Mouse (Mus musculus): ENCODE measurements around the gene Plin5.
A peak's percentile ranks its signal among the peaks of the same experiment; 100 is the strongest.
"Not testable (repeated sequence)": the region's sequence is repeated elsewhere in the genome, so short reads cannot be mapped to it uniquely, and the experiment has no call there.

Gene Plin5

DNA sequence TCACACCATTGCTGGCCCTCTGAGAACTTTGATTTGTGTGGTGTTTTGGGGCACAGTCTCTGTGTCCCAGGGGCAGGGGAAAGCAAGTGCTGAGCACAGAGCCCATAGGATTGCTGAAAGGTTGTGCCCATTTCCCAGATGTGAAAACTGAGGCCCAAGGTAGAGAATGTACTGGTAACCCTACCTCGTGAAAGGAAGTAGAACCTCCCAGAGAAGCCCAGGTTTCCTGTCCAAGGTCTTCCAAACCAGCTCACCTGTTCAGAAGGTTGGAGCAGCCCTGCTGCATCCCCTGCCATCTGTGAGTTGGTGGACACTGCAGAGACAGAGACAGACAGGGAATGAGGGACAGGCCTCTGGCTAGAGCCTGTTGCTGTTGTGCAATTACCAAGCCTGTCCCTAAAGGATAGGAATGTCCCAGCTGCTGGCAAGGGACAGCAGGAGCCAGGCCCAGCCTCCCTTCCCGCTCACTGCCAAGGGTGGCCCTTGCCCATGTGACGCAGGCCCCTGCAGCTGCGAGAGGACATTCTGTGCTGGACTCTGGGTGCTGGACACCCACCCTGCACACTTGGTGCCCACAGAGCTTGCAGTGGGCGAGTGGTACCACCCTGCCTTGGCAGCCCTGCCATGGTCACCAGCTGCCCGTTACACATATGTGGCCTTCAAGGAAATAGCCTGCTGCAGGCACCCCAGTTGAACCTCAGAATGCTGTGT is 8.9 kb downstream of the Plin5 start:
- DNase-seq (ENCODE audit: extremely low spot score, low spot score) = no peak

DNA sequence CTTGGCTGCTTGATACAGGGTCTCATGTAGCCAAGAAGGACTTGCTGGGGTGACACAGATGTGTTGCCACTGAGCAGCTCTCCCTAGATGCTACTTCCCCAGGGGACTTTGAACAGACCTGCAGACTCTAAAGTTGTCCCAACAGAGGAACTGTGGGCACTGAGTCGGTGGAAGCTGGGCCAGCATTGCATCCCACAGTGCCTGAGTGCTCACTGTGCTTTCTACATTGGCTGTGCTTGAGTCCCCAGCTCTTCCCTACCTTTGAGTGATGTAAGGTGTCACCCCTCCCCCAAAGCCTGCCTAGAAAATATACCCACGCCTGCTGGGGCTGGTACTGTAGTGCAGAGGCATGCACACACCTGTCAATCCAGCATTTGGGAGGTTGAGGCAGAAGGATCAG is 9.7 kb downstream of the Plin5 start:
- DNase-seq (ENCODE audit: extremely low spot score, low spot score) = no peak

DNA sequence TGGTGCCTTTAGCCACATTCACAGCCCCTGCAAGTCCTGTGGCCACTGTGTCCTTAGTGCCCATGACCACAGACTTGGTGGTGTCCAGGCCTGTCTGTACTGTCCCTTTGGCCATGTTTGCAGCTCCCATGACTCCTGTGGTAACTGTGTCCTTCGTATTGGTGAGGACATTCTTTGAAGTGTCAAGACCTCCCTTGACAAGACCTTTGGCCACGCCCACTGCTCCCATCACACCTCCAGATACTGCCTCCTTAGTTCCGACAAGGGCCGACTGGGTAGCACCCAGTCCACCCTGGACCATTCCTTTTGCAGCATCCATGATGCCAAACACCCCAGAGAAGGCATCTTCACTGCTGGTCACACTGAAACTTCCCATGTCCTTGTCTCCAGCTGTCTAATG is 10.4 kb downstream of the Plin5 start:
- DNase-seq (ENCODE audit: extremely low spot score, low spot score) = no peak

DNA sequence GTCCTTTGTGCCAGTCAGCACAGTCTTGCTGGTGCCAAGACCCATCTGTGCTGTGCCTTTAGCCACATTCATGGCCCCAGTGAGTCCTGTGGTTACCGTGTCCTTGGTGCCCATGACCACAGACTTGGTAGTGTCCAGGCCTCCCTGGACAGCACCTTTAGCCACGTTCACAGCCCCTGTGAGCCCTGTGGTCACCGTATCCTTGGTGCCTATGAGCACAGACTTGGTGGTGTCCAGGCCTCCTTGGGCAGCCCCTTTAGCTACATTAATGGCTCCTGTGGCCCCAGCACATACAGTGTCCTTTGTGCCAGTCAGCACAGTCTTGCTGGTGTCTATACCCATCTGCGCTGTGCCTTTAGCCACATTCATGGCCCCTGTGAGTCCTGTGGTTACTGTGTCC is 11.0 kb downstream of the Plin5 start:
- DNase-seq (ENCODE audit: extremely low spot score, low spot score) = not testable (repeated sequence)

DNA sequence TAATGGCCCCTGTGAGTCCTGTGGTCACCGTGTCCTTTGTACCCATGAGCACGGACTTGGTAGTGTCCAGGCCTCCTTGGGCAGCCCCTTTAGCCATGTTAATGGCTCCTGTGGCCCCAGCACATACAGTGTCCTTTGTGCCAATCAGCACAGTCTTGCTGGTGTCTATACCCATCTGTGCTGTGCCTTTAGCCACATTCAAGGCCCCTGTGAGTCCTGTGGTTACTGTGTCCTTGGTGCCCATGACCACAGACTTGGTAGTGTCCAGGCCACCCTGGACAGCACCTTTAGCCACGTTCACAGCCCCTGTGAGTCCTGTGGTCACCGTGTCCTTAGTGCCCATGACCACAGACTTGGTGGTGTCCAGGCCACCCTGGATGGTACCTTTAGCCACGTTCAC is 12.6 kb downstream of the Plin5 start:
- not testable (repeated sequence) for DNase-seq (ENCODE audit: extremely low spot score, low spot score)

DNA sequence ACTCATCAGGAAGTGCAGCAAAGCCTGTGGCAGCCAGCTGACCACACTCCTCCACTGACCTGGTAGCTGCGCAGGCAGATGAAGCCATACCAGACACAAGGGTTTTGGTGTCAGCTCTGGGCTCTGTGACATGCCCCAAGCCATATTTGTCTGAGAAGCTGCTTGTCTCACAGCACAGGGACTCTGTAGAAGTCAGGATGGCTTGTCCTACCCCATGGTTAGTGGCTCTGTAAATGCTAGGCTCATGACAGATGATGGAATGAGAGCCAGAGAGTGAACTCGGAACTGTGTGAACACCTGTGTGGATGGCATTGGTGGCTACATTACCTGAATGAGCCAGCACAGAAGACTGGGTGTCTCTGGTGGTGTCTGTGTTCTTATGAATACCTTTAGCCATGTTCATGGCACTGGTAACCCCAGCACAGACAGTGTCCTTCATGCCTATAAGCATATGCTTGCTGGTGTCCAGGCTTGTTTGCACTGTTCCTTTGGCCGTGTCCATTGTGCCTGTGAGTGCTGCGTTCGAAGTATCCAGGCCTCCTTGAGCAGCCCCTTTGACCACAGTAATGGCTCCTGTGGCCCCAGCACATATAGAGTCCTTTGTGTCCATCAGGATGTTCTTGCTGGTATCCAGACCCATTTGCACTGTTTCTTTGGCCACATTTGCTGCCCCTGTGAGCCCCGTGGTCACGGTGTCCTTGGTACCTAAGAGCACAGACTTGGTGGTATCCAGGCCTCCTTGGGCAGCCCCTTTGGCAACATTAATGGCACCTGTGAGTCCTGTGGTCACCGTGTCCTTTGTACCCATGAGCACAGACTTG is 13.7 kb downstream of the Plin5 start:
- no peak for DNase-seq (ENCODE audit: extremely low spot score, low spot score)

DNA sequence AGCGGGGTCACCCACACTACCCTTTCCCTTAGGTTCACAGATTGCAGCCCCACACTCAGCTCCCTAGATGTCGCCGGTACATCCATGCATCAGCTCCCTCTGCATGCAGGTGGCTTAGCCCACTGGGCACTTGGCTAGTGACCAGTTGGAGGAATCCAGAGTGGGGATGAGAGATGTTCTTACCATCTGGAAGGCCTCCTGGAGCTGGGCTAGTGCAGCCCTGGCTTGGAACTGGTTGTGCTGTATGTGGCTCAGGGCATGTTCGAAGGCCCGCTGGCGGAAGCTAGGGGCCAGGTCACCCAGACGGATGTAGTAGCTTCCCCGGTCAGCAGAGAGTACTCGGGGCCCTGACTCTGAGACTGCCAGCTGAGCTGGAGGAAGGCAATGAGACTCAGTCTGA is 14.5 kb downstream of the Plin5 start:
- DNase-seq (ENCODE audit: extremely low spot score, low spot score) = no peak

DNA sequence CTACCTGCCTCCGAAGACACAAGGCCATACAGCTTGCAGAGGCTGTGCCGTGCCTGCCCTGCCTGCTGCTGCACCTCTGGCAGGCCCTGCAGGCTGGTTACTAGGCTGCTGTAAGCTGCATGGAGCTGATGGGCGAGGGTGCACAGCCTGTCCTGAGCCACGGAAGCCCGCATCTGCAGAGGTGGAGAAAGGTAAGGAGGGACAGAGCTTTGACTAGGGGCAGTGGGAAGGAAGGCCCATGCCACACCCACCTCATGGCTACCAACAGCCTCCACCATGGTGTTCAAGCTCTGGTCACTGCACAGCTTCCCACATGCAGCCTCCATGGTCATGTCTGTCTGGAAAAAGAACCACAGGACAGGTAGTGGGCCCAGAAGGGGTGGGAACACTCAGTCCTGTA is 15.2 kb downstream of the Plin5 start:
- no peak for DNase-seq (ENCODE audit: extremely low spot score, low spot score)

DNA sequence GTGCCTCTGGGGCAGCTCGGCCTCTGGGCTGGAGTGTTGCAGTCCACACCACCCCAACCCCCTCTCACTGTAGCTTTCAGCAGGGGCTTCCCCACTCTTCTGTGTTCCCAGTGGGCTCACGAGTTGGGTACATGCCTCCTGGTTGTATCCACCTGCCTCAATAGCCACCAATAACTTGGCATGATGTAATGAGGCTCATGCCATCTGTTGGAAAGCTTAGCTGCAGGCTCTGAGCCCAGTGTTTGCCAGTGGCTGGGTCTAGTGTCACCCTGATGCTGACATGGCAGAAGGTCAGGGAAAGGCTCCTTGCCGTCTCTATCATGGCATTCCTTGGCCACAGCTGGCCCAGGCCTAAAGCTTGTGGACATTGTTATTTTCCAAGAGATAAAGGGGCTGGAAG is 16.6 kb downstream of the Plin5 start:
- DNase-seq (ENCODE audit: extremely low spot score, low spot score) = no peak

DNA sequence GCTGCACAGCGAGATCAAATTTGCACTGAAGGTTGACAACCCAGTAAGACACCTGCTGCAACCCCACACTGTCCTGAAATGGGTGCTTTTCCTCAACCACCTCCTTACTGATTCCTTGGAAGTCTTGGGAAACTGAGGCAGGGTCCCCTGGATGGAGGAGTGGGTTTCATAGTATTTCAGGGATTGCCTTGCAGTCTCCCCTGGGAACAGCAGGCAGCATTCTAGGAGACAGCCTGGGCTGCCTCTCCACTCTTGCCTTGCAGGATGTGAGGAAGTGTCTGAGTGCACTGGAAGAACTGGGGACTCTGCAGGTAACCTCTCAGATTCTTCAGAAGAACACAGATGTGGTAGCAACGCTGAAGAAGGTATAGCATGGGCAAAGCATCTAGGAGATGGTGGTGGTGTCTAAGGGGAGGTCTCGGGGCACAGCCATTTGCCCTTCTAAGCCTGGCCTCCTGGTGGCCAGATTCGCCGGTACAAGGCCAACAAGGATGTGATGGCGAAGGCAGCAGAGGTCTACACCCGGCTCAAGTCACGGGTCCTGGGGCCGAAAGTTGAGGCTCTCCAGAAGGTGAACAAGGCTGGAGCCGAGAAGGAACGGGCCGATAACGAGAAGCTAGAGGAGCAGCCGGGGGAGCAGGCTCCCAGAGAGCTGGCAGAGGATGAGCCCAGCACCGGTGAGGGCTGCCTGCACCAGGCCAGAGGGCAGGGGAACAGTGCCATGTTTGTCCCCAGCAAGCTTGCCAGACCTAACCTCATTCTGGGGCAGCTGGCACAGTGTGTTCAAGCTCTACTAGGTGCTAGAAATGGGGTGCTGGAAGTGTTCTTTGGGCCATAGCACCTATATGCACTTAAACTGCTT is 18.5 kb downstream of the Plin5 start:
- no peak for DNase-seq (ENCODE audit: extremely low spot score, low spot score)

DNA sequence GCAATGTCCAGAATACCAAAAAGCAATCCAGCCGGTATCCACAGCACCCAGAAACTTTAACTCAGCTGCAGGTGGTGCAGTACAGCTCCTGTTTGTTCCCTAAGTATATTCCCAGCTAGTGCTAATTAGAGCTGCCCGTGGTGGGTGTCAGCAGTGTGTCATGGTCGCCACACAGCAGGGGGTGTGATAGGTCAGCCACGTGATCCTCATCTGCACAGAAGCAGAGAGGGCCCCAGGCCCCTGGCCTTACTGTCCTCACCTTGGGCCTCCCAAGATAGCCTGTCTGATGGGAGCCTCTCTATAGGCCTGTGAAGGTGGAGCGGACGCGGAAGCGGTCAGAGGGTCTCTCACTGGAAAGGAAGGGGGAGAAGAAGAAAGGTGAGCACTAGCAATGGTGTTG is 19.2 kb downstream of the Plin5 start:
- DNase-seq (ENCODE audit: extremely low spot score, low spot score) = no peak

DNA sequence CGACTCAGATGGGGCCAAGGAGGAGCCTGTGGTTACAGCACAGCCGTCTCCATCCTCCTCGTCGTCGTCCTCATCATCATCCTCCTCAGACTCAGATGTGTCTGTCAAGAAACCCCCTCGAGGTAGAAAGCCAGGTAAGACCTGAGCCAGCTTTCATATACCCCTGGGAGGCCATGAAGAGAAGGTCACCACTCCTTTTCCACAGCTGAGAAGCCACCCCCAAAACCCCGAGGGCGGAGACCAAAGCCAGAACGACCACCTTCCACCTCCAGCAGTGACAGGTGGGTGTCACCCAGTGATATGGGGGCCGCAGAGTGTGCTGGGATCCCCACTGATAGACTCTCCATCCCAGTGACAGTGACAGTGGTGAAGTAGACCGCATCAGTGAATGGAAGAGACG is 20.5 kb downstream of the Plin5 start:
- DNase-seq (ENCODE audit: extremely low spot score, low spot score) = no peak

DNA sequence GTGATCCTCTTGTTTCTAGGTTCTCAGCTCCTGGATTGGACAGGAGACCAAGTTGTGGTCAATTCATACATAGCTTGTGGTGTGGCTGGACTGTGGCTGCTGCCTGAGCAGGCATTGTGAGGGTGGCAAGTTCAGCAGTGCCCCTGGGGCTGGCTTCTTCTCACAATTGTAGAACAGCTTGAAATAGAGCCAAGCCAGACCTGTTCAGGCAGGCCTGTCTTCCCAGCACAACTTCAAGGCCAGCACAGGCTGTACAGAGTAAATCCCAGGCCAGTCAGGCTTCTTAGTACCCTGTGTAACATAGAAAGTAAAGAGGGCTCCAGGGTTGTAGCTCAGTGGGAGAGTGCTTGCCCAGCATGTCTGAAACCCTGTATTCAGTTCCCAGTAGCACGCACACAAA is 24.6 kb downstream of the Plin5 start:
- no peak for DNase-seq (ENCODE audit: extremely low spot score, low spot score)

DNA sequence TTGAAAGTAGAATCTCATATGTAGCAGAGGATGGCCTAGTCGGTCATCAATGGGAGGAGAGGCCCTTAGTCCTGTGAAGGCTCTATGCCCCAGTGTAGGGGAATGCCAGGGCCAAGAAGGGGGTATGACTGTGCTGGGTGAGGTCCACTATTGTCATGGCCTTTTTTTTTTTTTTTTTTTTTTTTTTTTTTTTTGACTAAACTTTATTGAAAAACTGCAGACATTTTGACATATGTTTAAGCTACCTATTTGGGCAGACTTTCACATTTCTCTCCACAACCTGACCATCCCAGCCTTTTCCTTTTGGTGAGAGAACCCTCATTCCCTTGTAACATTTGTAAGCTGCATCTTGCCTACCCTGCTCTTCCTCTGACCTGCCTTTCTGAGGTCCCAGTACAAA is 25.1 kb downstream of the Plin5 start:
- no peak for DNase-seq (ENCODE audit: extremely low spot score, low spot score)

DNA sequence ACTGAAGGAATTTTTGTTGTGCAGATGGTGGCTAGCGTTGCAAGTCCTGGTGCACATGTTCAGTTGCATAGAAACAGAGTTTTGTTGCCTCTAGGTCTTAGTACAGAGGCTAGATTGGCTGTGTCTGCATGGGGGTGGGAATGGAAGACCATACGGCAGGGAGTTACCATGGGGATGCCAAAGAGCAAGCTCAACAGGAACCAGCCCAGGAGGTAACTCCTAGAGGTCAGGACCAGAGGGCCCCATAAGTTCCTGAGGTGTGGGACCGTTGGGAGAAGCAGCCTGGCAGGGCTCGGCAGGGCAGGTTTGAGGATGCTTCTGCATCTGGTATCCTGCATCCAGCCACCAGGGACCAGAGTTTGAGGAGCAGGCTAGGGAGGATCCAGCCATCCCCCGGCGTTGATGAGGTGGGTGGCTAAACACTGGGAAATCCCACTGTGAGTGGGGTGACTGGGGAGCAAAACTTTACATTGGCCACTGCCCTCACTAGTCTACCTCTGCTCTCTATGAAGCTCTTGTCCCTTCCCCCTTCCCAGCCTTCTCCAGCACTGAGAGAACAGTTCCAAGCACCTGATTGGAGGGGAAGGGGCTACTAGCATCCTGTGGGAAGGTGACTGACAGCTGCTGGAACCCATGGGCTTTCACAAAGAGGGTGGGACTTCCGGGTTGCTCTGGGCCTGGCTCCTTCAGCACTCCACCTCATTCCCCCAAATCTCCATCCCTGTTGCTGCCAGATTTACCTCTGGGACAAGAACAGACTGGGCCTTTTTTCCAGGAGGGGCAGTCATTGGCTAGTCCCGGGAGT is 36.4 kb downstream of the Plin5 start:
- DNase-seq (ENCODE audit: extremely low spot score, low spot score) = peak; percentile 73

DNA sequence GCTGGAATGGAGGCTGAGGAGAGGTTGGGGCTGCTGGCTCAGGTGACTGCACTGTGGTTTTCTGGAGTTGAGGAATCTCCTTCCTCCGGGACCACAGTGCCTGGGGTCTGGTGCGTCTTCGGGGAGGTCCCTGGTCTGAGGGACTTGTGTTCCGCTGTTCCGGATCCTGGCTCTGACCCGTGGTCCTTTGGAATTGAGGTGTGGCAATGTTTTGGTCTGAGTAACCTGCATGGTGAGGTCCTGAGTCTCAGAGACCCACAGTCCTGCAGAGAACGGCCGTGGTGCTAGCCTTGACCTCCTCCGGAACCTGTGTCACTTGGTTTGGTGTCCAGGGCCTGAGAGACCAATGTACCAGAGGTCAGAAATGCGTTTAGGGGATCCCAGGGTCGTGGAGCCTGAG is 37.5 kb downstream of the Plin5 start:
- DNase-seq (ENCODE audit: extremely low spot score, low spot score) = no peak

DNA sequence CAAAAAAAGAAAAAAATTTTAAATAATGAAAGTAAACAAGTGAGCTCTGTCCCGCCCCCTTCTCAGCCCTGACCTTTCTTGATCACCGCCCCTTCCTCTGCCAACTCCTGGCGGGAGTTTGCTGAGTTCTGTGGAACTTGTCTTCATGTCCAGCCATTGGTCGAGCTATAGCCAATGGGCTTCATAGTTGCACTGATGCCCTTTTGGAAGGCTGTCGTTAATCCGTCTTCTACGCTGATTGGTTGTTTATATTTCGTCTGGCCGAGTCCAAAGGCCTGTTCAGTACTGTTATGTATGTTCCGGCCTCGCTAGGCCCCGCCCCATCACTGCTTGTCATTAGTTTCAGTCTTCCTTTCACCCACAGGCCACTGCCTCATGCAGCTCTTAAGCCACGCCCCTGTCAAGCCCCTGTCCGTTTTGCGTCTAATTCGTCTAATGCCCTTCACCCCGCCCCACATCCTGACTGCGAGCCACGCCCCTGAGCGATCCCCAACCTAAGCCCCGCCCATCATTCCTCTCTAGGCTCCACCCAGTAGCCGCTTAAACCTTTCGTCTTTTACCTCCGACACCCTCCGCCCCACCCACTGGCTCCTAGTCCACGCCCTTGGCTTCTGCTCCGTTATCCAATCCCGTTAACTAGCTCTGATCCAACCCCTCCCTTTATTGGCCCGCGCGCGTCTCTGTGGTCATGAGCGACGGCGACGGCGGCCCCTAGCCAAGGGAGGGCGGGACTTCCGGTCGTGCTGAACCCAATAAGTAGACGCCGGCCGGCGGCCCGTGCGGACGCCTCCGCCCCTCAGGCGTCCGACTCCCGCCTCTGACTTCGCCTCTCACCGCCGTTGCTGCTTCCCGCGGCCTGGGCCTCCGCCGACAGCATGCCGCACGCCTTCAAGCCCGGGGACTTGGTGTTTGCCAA is 38.3 kb downstream of the Plin5 start, which contains the start of gene Hdgfl2:
Gene Hdgfl2, plus strand, starts transcription at position 755 of the 916 bp plus-strand sequence.
- peak; percentile 99 for DNase-seq (ENCODE audit: extremely low spot score, low spot score)

DNA sequence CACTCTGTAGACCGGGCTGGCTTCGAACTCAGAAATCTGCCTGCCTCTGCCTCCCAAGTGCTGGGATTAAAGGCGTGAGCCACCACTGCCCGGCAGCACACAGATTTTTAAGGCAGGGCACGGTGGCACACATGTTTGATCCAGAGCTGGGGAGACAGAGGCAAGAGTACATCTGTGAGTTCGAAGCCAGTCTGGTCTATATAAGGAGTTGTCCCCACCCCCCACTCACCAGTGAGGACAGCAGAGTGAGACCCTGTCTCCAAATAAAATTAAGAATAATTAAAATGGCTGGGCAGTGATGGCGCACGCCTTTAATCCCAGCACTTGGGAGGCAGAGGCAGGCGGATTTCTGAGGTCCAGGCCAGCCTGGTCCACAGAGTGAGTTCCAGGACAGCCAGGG is 39.0 kb downstream of the Plin5 start:
- DNase-seq (ENCODE audit: extremely low spot score, low spot score) = not testable (repeated sequence)

DNA sequence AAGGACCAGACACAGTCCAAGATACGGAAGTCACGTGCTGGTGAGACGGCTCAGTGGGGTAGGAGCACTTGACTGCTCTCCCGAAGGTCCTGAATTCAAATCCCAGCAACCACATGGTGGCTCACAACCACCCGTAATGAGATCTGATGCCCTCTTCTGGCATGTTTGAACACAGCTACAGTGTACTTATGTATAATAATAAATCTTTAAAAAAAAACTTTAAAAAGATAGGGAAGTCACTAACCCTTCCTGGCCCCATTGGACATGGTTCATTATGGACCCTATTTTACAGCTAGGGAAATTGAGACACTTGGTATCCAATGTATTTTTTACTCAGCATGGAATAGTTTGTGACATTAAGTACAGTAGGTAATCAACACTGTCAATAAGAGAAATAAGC is 39.9 kb downstream of the Plin5 start:
- DNase-seq (ENCODE audit: extremely low spot score, low spot score) = no peak

DNA sequence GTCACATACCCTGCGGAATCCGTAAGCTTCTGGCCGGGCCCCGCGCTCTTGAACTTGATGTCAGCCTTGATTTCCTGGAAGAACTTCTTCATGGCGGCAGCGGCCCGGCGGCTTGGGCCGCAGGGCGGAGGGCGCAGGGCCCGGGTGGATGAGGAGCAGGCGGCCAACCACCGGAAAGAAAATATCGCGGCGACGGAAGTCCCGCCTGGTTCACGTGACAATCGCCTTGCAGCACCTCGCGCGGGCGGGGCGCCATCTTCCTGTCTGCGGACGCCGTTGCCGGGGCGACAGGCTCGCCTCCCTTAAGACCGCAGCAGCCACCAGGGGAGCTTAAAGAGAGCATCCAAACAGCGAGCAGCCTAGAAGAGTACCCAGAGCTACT is 42.6 kb downstream of the Plin5 start, which contains the start of gene Ubxn6:
Gene Ubxn6, minus strand, starts transcription at position 202 of the 382 bp plus-strand sequence.
- DNase-seq (ENCODE audit: extremely low spot score, low spot score) = peak; percentile 93
